Mouse (Mus musculus) CH12.LX (cell line): ENCODE measurements around the gene Snapc1. TPM values are rescaled to one million over a fixed set of nuclear protein-coding genes. Genes with fewer than 3 reads are reported as not detected.

Experiments
- DNase-seq: peaks from one replicate; pipeline ENCODE4 v3.0.0-alpha.2; 2013; ENCODE audit errors: extremely low read depth
- H3K27ac ChIP-seq: 2 replicates; pipeline ENCODE4 v1.5.1; 2012; ENCODE audit warnings: low read depth, mild to moderate bottlenecking, control low read depth, moderate library complexity; ENCODE audit not compliant: insufficient read depth
- H3K27me3 ChIP-seq: replicated peaks from 2 replicates; pipeline ENCODE3; 2012; ENCODE audit warnings: inconsistent platforms
- H3K36me3 ChIP-seq, 2 experiments: replicated peaks in 1 of 2; 2 replicates each; pipeline versions ENCODE3 to v1.6.1; 2012; ENCODE audit warnings: inconsistent platforms in 1 of 2, low read length in 1 of 2, mild to moderate bottlenecking in 1 of 2, mixed read lengths in 1 of 2, moderate library complexity in 1 of 2; ENCODE audit not compliant: control insufficient read depth in 1 of 2, insufficient read depth in 1 of 2
- H3K4me1 ChIP-seq, 2 experiments: 2 replicates each; pipeline ENCODE4 v1.6.1; 2012; ENCODE audit warnings: inconsistent platforms in 1 of 2, moderate library complexity in 1 of 2; ENCODE audit not compliant: insufficient read depth in 2 of 2, control insufficient read depth in 1 of 2
- H3K4me2 ChIP-seq: 2 replicates; pipeline ENCODE4 v1.6.1; 2012; ENCODE audit warnings: low read depth, mild to moderate bottlenecking, control low read depth; ENCODE audit not compliant: poor library complexity, insufficient read depth, severe bottlenecking
- H3K4me3 ChIP-seq, 3 experiments: fragments of 150-350 bp in 1 of 3; sonication (generic) in 1 of 3; replicated peaks in 1 of 3; 2 replicates each; pipeline versions ENCODE3 to v1.5.1; 2011 to 2012; ENCODE audit warnings: low read depth in 2 of 3, low read length in 2 of 3, mild to moderate bottlenecking in 2 of 3, moderate library complexity in 2 of 3, control low read depth in 1 of 3, improper control_type of control experiment in 1 of 3, inconsistent platforms in 1 of 3, mixed read lengths in 1 of 3; ENCODE audit not compliant: poor library complexity in 1 of 3
- H3K79me2 ChIP-seq: replicated peaks from 2 replicates; pipeline ENCODE4 v1.6.1; 2012; ENCODE audit warnings: mild to moderate bottlenecking, moderate library complexity; ENCODE audit not compliant: control insufficient read depth, poor library complexity, insufficient read depth, severe bottlenecking; ENCODE audit errors: extremely low read depth
- H3K9ac ChIP-seq: 2 replicates; pipeline ENCODE4 v1.6.1; 2012; ENCODE audit warnings: low read depth, mild to moderate bottlenecking, control low read depth, moderate library complexity; ENCODE audit not compliant: insufficient read depth
- H3K9me3 ChIP-seq: replicated peaks from 2 replicates; pipeline ENCODE3; 2012; ENCODE audit warnings: low read length, inconsistent platforms, mixed read lengths
- CHD1 ChIP-seq: IDR thresholded peaks from 2 replicates; pipeline ENCODE4 v1.6.1; 2012; ENCODE audit warnings: low read depth, low read length, improper control_type of control experiment, inconsistent platforms
- EP300 ChIP-seq: IDR thresholded peaks from 2 replicates; pipeline ENCODE4 v1.6.1; 2011; ENCODE audit warnings: low read length, improper control_type of control experiment
- JUN ChIP-seq: IDR thresholded peaks from 2 replicates; pipeline ENCODE4 v1.6.1; 2011; ENCODE audit warnings: low read depth, mild to moderate bottlenecking, low read length, improper control_type of control experiment, moderate library complexity; ENCODE audit not compliant: insufficient read depth
- MEF2A ChIP-seq: IDR thresholded peaks from 2 replicates; pipeline ENCODE4 v1.6.1; 2014; ENCODE audit warnings: low read depth, mild to moderate bottlenecking, inconsistent platforms, low read length, improper control_type of control experiment, borderline replicate concordance
- MYC ChIP-seq: IDR thresholded peaks from 2 replicates; pipeline ENCODE4 v1.6.1; 2011; ENCODE audit warnings: low read depth, mild to moderate bottlenecking, improper control_type of control experiment, low read length
- PAX5 ChIP-seq: IDR thresholded peaks from 2 replicates; pipeline ENCODE4 v1.6.1; 2012; ENCODE audit warnings: low read length, inconsistent platforms, mixed read lengths
- POLR2AphosphoS2 ChIP-seq: IDR thresholded peaks from 2 replicates; pipeline ENCODE4 v1.6.1; 2011; ENCODE audit warnings: low read depth, low read length, improper control_type of control experiment
- RAD21 ChIP-seq: IDR thresholded peaks from 2 replicates; pipeline ENCODE4 v1.6.1; 2011; ENCODE audit warnings: low read depth, mild to moderate bottlenecking, low read length, improper control_type of control experiment, moderate library complexity
- SIN3A ChIP-seq: IDR thresholded peaks from 2 replicates; pipeline ENCODE4 v1.6.1; 2012; ENCODE audit warnings: low read length, improper control_type of control experiment, inconsistent platforms
- SMC3 ChIP-seq: IDR thresholded peaks from 2 replicates; pipeline ENCODE4 v1.6.1; 2011; ENCODE audit warnings: low read depth, low read length, improper control_type of control experiment
- ZMIZ1 ChIP-seq: IDR thresholded peaks from 2 replicates; pipeline ENCODE4 v1.6.1; 2012; ENCODE audit warnings: low read depth, mild to moderate bottlenecking, inconsistent platforms, low read length, improper control_type of control experiment
- dilution Hi-C: fragments of 300-500 bp; cut with MboI; formaldehyde crosslinking; loops from 2 replicates; pipeline ENCODE4 v1.14.3; 2020; ENCODE audit warnings: low sequenced_read_pairs; ENCODE audit not compliant: extremely low pct_unique_long_range_greater_than_20kb, extremely low pct_ligation_motif_present
- in situ Hi-C: fragments of 300-500 bp; cut with MboI; formaldehyde crosslinking; loops from 3 replicates; pipeline ENCODE4 v1.14.3; 2019; ENCODE audit warnings: low sequenced_read_pairs, low pct_ligation_motif_present, low pct_unique_long_range_greater_than_20kb, mixed read lengths
- polyA plus RNA-seq: library from polyadenylated mRNA; unstranded; fragments of >175 nt; gene quantifications from 2 replicates; pipeline ENCODE4 v1.2.1, GENCODE M21; 2012; ENCODE audit warnings: low read depth; ENCODE audit not compliant: insufficient read length
- total RNA-seq, 2 experiments: library from RNA; depleted of rRNA; stranded (reverse); fragments of 300-350 nt in 1 of 2; fragments of >200 nt in 1 of 2; gene quantifications; 2 replicates each; pipeline ENCODE4 v1.2.3; 2012 to 2014

The Snapc1 gene
- total and polyA plus RNA-seq, 3 experiments, result 7.7 to 24.0 (median 9.7) TPM

DNA sequence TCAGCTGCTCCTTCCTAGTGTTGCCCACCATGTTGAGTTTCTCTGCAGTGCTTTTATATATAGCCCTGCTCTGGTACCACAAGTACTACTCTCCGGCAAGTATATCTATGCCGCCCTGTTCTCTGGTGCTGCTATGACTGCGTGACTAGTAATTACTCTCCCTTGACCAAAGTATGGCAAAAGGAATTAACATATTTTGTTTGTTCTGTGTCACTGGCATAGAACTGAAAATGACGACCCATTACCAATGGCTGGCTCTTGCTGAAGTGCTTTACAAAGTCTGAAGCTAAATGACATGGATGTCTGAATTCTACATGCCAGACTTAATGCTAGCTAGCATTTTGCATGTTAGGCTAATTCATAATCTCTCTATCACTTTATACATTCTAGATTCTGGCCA lies 15.9 kb upstream of the Snapc1 start:
- in situ Hi-C loops, result no loop called here
- TF ChIP-seq POLR2AphosphoS2, result no peak
- no peak for TF ChIP-seq JUN
- no peak overlapping the region for H3K4me2 ChIP-seq

DNA sequence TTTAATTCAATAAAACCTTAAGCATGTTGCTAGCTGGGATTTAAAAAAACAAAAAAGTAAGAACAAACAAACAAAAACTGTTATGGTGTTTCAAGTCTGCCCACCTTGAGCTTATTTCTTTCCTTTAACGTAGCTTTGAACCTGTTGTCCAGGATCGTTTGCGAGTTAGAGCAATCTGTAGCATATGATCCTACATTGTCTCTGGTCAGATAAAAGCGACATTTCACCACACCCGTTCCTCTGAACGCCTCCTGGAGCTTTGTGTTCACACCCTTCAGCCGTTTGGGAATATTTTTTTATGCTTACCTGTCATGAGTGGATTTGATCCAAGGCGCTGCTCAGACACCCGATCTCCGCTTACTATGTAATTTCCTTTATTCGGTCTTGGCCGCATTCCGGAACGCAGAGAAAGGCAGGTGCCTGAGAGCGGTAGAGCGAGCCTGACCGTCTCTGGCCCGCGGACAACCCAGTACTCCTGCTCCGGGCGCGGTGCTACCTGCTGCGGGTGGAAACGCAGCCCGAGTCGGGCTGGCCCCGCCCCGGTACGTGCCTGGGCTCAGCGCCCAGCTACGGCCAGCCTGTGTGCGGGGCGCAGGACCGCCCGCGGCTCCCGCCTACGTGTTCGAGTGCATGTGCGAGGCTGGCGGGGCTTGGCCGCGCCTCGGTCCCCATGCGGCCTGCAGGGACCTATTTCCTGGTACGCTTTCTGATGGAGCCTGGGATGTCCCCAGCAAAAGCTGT lies 14.8 kb upstream of the Snapc1 start:
- dilution Hi-C loops (no loop called here), in situ Hi-C loops (no loop called here)
- TF ChIP-seq CHD1 (no peak), PAX5 (no peak), EP300 (no peak), MEF2A (no peak), RAD21 (no peak), ZMIZ1 (no peak), MYC (no peak)
- Histone ChIP-seq H3K4me2 (no peak overlapping the region), H3K4me1 (no peaks in the 10 kb centered on the region), H3K27me3 (no peaks in the 10 kb centered on the region), H3K27ac (no peak overlapping the region), H3K9me3 (no peaks in the 10 kb centered on the region), H3K79me2 (no peaks in the 10 kb centered on the region), H3K9ac (no peak overlapping the region), H3K36me3 (peaks cover 6 to 38% of the 10 kb centered on the region in 2 experiments), H3K4me3 (no peak overlapping the region)
- no peak for DNase-seq

More for the DNA sequence above, 15.9 kb upstream of the Snapc1 start:
- Histone ChIP-seq H3K27ac (no peak overlapping the region), H3K4me3 (no peak overlapping the region), H3K27me3 (no peaks in the 10 kb centered on the region), H3K79me2 (no peaks in the 10 kb centered on the region), H3K36me3 (peaks cover 11 to 47% of the 10 kb centered on the region in 2 experiments), H3K9me3 (no peaks in the 10 kb centered on the region), H3K9ac (no peak overlapping the region), H3K4me1 (no peaks in the 10 kb centered on the region)
- no peak for DNase-seq
- dilution Hi-C loops, result no loop called here

DNA sequence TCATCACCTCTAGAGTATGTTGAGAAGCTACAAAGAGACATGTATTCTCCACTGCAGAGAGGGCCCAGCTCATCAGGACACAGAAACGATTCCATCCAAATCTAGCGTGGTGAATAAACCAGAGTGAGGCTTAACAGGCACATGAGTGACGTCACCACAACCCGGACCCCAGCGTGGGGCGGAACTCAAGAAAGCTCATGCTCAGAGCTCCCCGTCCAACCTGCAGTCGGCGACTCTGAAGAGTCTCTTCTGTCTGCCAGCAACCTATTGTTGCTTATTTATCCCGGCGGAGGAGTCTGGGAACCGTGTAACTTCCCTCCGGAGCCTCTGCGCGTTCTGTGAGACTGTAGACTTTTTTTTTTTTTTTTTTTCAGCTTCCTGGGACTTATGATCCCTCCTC lies 11.4 kb upstream of the Snapc1 start:
- H3K79me2 ChIP-seq, result no peaks in the 10 kb centered on the region
- TF ChIP-seq SMC3, result no peak
- TF ChIP-seq ZMIZ1, result no peak
- TF ChIP-seq JUN, result no peak
- no peak for TF ChIP-seq SIN3A
- peaks cover 0 to 18% of the 10 kb centered on the region in 2 experiments for H3K36me3 ChIP-seq
- H3K9ac ChIP-seq, result no peak overlapping the region
- dilution Hi-C loops (no loop called here), in situ Hi-C loops (no loop called here)
- no peaks in the 10 kb centered on the region for H3K27me3 ChIP-seq
- no peak overlapping the region for H3K27ac ChIP-seq
- no peak overlapping the region for H3K4me3 ChIP-seq
- no peak overlapping the region for H3K4me2 ChIP-seq
- H3K9me3 ChIP-seq, result no peaks in the 10 kb centered on the region
- H3K4me1 ChIP-seq, result 0 out of 4 replicates have a peak, but pooled peaks cover 0 to 2% of the 10 kb centered on the region in 2 experiments
- no peak for DNase-seq
